Mouse (Mus musculus) liver, embryonic 13.5 days (tissue): ENCODE data around the gene Zfp644. TPM values are rescaled to one million over a fixed set of nuclear protein-coding genes. Genes with fewer than 3 reads are reported as not detected.
A peak's percentile ranks its signal among the peaks of the same experiment; 100 is the strongest.

Experiments
- ATAC-seq: fragments of 200-750 bp; cut with Nextera tagmentation; 2 replicates; pipeline ENCODE4 v1.8.0; 2017; ENCODE audit warnings: low read depth, mild to moderate bottlenecking, moderate number of reproducible peaks, moderate library complexity
- DNase-seq: peaks from one replicate; pipeline ENCODE4 v3.0.0; 2022
- H3K27ac ChIP-seq: fragments of 300-500 bp; sonication (generic); 2 replicates; pipeline ENCODE4 v1.5.1; 2015; ENCODE audit warnings: moderate library complexity, mild to moderate bottlenecking, inconsistent platforms
- H3K27me3 ChIP-seq: fragments of 300-500 bp; sonication (generic); 2 replicates; pipeline ENCODE4 v1.6.1; 2015; ENCODE audit warnings: mild to moderate bottlenecking, inconsistent platforms
- H3K36me3 ChIP-seq: fragments of 300-500 bp; sonication (generic); 2 replicates; pipeline ENCODE4 v1.6.1; 2015; ENCODE audit warnings: mild to moderate bottlenecking, inconsistent platforms
- H3K4me1 ChIP-seq: fragments of 300-500 bp; sonication (generic); replicated peaks from 2 replicates; pipeline ENCODE4 v1.6.1; 2015; ENCODE audit warnings: inconsistent platforms
- H3K4me2 ChIP-seq: fragments of 300-500 bp; sonication (generic); 2 replicates; pipeline ENCODE4 v1.6.1; 2015; ENCODE audit warnings: inconsistent platforms, mild to moderate bottlenecking, moderate library complexity
- H3K4me3 ChIP-seq: fragments of 300-500 bp; sonication (generic); replicated peaks from 2 replicates; pipeline ENCODE4 v1.5.1; 2015; ENCODE audit warnings: mild to moderate bottlenecking, inconsistent platforms
- H3K9ac ChIP-seq: fragments of 300-500 bp; sonication (generic); 2 replicates; pipeline ENCODE4 v1.6.1; 2015; ENCODE audit warnings: mild to moderate bottlenecking, inconsistent platforms
- H3K9me3 ChIP-seq: fragments of 300-500 bp; sonication (generic); replicated peaks from 2 replicates; pipeline ENCODE4 v1.6.1; 2016; ENCODE audit warnings: inconsistent platforms
- WGBS: fragments of 180-500 bp; shearing (Covaris S2); methylation state at CpG from one replicate; pipeline ENCODE4 v1.1.7; 2015; ENCODE audit not compliant: insufficient replicate concordance; 5-methylcytosine and 5-hydroxymethylcytosine counted together
- polyA plus RNA-seq: library from polyadenylated mRNA; unstranded; fragments of >200 nt; fragmentation: Nextera tagmentation; extraction: Ambion mirVana; gene quantifications from 2 replicates; pipeline ENCODE4 v1.2.1, GENCODE M21; 2015

The Zfp644 gene
- polyA plus RNA-seq, 1 experiment from 2014 or later = 18.4 TPM

DNA sequence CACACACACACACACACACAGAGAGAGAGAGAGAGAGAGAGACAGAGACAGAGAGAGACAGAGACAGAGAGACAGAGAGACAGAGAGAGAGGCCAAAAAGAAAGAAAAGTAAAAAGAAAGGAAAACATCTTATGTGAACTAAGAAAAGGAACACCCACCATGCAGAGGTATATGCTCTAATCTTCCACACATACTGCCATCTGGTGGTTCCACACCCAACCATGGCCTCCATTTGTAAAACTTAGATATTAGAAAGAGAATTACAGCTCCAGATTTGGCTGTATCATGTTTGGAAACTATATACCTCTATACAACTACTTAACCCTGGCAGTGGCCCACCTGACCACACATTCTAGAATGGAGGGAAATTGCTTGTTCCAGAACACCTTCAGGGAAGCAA, 102.7 kb downstream of the Zfp644 start:
- Histone ChIP-seq H3K4me1 (no peaks in the 10 kb centered on the region), H3K27me3 (no peaks in the 10 kb centered on the region), H3K36me3 (no peaks in the 10 kb centered on the region), H3K27ac (no peak overlapping the region), H3K9me3 (no peaks in the 10 kb centered on the region), H3K4me2 (no peak overlapping the region), H3K4me3 (no peak overlapping the region), H3K9ac (no peak overlapping the region)
- DNase-seq (no peak), ATAC-seq (no peak)

DNA sequence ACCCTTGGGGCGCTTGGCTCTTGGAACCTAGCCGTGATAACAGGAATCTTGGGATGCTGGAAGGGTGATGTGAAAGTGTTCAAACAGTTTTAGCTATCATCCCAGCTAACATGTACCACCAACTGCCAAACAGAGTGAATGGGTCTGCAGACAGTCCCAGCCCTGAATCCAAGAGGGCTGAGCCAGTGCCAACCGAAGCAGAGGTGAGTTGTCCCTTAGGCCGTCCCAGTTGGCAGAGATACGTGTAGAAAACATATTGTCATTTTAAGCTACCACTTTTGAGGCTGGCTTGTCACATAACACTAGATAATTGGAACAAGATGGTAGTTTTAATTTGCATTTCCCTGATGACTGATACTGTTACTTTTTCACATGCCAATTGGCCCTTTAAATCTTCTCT, 106.4 kb downstream of the Zfp644 start:
- 81% methylated on average over 5 of the region's 5 CpGs for WGBS
- H3K9me3 ChIP-seq = no peaks in the 10 kb centered on the region
- H3K9ac ChIP-seq = no peak overlapping the region
- H3K4me1 ChIP-seq = no peaks in the 10 kb centered on the region
- no peaks in the 10 kb centered on the region for H3K27me3 ChIP-seq
- DNase-seq (no peak), ATAC-seq (no peak)
- H3K4me2 ChIP-seq = no peak overlapping the region
- no peak overlapping the region for H3K4me3 ChIP-seq
- no peak overlapping the region for H3K27ac ChIP-seq
- no peaks in the 10 kb centered on the region for H3K36me3 ChIP-seq

DNA sequence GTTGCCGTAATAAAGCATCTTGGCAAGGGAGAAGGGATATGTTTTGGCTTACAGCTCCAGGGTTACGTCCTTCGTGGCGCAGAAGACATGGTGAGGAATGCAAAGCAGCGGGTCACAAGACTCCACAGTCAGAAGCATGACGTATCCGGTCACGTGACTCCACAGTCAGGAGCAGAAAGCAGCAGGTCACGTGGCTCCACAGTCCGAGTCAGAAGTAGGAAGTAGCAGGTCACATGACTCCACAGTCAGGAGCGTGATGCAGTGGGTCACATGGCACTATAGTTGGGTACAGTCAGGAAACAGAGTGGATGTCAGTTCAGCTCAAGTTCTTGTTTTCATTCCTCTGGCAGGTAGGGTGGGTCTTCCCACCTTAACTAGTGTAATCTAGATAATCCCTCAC, 107.4 kb downstream of the Zfp644 start:
- Histone ChIP-seq H3K4me3 (no peak overlapping the region), H3K9ac (no peak overlapping the region), H3K36me3 (no peaks in the 10 kb centered on the region), H3K4me1 (no peaks in the 10 kb centered on the region), H3K27me3 (no peaks in the 10 kb centered on the region), H3K4me2 (no peak overlapping the region), H3K9me3 (no peaks in the 10 kb centered on the region), H3K27ac (no peak overlapping the region)
- no peak for DNase-seq
- WGBS = 78% methylated on average over 11 of the region's 11 CpGs
- no peak for ATAC-seq

DNA sequence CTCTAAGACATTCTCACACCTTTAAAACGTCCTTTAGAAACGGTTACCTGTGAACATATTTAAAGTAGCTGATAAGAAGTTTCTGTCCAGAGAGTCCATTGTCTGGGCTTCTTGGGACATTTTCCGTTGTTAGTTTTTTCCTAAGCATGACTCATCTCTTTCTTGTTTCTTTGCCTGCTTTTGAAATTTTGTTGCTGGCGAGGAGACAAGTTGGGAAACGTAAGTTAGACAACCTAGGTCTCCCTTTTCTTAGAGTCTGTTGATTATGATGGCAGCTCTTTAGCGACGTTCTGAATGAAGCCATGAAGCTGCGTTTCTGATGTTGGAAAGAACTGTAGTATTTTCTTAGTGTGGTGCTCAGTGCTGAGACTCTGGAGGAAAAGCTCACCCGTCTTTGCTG, 108.1 kb downstream of the Zfp644 start:
- Histone ChIP-seq H3K9me3 (no peaks in the 10 kb centered on the region), H3K4me2 (no peak overlapping the region), H3K9ac (no peak overlapping the region), H3K36me3 (no peaks in the 10 kb centered on the region), H3K4me1 (no peaks in the 10 kb centered on the region), H3K27me3 (no peaks in the 10 kb centered on the region), H3K4me3 (no peak overlapping the region), H3K27ac (no peak overlapping the region)
- no peak for DNase-seq
- ATAC-seq = no peak
- 79% methylated on average over 9 of the region's 9 CpGs for WGBS

DNA sequence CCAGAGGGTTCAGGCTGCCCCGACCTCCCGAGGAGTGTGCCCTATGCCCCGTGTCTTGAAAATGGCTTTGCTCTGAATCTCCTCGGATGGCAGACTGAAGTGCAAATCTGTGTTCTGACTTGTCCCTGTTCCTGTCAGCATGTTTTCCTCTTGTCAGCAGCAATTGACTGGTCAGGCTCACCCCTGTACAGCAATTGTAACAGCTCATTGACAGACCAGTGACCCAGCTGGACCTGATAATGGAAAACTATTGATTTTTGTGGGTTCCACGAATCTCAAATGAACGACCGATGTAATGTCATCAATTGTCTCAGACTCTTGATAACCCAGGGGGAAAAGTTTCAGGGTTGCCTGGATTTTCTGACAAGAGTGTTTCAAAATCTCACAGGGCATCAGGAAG, 116.1 kb downstream of the Zfp644 start:
- no peak overlapping the region for H3K4me2 ChIP-seq
- no peak overlapping the region for H3K27ac ChIP-seq
- ATAC-seq (no peak), DNase-seq (no peak)
- no peaks in the 10 kb centered on the region for H3K9me3 ChIP-seq
- no peaks in the 10 kb centered on the region for H3K36me3 ChIP-seq
- H3K4me3 ChIP-seq = no peak overlapping the region
- H3K27me3 ChIP-seq = peaks cover 5% of the 10 kb centered on the region
- 61% methylated on average over 7 of the region's 7 CpGs for WGBS
- H3K9ac ChIP-seq = no peak overlapping the region
- no peaks in the 10 kb centered on the region for H3K4me1 ChIP-seq

DNA sequence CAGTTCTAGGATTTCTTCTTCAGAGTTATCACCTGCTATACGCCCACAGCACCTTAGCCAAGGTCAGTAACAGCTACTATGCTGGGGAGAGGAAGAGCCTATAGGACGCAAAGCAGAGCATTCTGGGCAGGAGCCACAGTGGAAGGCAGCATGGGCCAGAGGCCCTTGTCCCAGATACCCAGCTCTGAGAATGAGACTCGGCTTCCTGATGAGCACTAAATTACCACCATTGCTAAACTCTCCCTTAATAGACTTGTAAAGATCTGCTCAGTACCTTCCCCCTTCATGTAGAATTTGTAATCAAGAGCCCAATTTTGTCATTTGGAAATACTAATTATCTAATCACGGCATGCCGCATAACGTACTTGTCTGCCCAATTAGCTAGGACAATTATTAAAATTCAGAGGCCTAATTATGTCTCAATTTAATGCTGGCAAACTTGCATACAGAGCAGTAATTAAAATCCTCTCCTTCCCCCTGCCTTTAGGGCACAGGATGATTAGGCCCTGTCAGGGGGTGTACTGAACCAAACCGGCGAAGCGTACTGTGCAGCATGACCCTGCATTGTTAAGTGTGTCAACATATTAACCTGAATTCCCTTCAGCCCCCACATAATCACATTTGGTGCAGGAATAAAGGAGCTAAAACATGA, 119.7 kb downstream of the Zfp644 start:
- WGBS = 70% methylated on average over 9 of the region's 9 CpGs
- Histone ChIP-seq H3K4me3 (no peak overlapping the region), H3K27me3 (peaks cover 40% of the 10 kb centered on the region), H3K4me2 (no peak overlapping the region), H3K9ac (no peak overlapping the region), H3K9me3 (no peaks in the 10 kb centered on the region), H3K4me1 (peaks cover 13% of the 10 kb centered on the region), H3K27ac (no peak overlapping the region), H3K36me3 (no peaks in the 10 kb centered on the region)
- DNase-seq (no peak), ATAC-seq (no peak)

DNA sequence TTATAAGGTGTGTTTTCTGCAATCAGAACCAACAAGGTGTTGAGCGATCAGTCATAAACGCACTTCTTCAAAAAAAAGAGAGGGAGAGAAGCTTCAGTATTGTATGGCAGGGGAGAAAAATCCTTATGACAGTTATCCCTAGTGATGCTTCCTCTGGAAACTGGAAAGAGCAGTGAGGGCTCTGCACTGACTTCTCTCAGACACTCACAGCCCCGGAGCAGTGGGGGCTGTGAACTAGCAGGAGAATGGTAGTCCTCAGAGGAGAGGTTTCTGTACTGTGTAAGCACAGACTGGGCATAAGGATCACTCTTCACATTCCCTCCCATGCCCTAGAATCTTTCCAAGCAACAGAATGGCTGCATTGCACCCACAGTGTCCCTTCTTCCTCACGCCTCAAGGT, 122.0 kb downstream of the Zfp644 start:
- ATAC-seq (no peak), DNase-seq (no peak)
- Histone ChIP-seq H3K4me1 (peaks cover 13% of the 10 kb centered on the region), H3K9me3 (no peaks in the 10 kb centered on the region), H3K4me3 (peak overlapping the region; percentile 63; the same call in 1 of the 2 replicates), H3K4me2 (peak overlapping the region; percentile 93), H3K27ac (no peak overlapping the region), H3K27me3 (peaks cover 47% of the 10 kb centered on the region), H3K36me3 (no peaks in the 10 kb centered on the region), H3K9ac (no peak overlapping the region)
- WGBS = 25% methylated on average over 4 of the region's 4 CpGs

DNA sequence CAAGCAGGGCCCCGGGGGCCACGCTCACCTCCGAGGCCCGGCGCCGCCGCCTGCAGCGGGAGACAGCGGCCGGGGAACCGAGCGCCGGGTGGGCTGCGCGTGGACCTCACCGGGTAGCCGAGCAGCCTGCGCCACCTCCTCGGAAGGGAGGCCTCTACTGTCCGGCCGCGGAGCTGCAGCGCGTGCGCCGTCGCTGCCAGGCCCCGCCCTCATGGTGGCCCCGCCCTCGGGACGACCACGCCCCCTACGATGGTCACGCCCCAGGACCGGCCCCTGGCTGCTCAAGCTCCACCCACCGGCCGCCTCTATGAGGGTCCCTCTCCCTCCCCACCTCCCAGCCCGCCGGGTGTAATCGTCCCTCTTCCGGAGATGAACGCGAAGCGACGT, 122.5 kb downstream of the Zfp644 start:
- DNase-seq (peak; percentile 62), ATAC-seq (peak; percentile 90)
- peak overlapping the region; percentile 63 for H3K4me3 ChIP-seq
- no peak overlapping the region for H3K27ac ChIP-seq
- no peaks in the 10 kb centered on the region for H3K36me3 ChIP-seq
- peaks cover 13% of the 10 kb centered on the region for H3K4me1 ChIP-seq
- 1% methylated on average over 45 of the region's 45 CpGs for WGBS
- H3K9me3 ChIP-seq = no peaks in the 10 kb centered on the region
- H3K4me2 ChIP-seq = peak overlapping the region; percentile 93
- peak overlapping the region; percentile 65 for H3K9ac ChIP-seq
- H3K27me3 ChIP-seq = peaks cover 47% of the 10 kb centered on the region

DNA sequence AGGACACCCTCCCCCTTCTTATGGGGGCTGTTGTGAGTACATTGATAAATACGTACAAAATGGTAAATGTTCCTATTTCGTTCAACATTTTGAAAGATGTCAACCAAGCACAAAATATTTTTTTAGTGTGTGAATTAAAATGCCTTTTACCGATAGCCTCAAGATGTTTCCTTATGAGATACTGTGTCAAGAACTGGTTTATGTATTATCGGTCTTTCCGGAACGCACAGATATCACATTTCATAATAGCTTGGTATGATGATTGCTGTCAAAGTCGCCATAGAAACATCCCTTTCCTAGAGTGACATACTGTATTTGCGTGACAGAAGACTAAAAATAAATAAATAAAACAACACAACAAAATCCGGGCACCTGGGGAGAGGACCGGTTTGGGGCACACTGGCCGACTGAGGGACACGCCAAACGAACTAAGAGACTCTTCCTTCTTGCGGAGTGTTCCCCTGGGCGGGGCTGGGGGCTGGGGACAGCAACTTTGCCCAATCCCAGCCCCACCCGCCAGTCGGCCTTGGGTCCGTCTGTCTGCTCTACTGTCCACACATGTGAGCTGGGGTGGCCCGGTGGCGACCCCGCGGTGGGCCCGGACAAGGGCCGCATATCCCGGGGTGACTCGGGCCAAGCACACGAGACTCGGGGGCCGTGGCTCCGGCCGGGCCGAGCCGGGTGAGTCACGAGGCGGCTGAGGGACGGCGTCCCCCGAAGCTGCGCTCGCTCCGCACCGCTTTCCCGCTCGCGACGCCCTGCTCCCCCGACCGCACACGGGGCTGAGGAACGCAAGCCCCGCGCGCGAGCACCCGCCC, 123.1 kb downstream of the Zfp644 start:
- peak; percentile 67 for ATAC-seq
- H3K27me3 ChIP-seq = peaks cover 51% of the 10 kb centered on the region
- DNase-seq = no peak
- 6% methylated on average over 55 of the region's 55 CpGs for WGBS
- H3K9ac ChIP-seq = peak overlapping the region; percentile 65
- H3K4me3 ChIP-seq = peak overlapping the region; percentile 63
- H3K27ac ChIP-seq = no peak overlapping the region
- peak overlapping the region; percentile 93 for H3K4me2 ChIP-seq
- no peaks in the 10 kb centered on the region for H3K36me3 ChIP-seq
- H3K4me1 ChIP-seq = peaks cover 13% of the 10 kb centered on the region
- no peaks in the 10 kb centered on the region for H3K9me3 ChIP-seq

Other genes with a start within 250 kb of the Zfp644 start
- not detected in 2 replicates for gene Barhl2, start 239.1 kb downstream of the Zfp644 start, polyA plus RNA-seq
- not detected in 2 replicates for gene Gm17304, start 88.2 kb downstream of the Zfp644 start, polyA plus RNA-seq
- gene Hfm1, start 229.0 kb upstream of the Zfp644 start, polyA plus RNA-seq = 0.10 TPM in 1 of 2 replicates, not detected in the other